Mouse (Mus musculus) thymus, adult 2 months (tissue): ENCODE results near the gene Gm14137.

Source experiments
- CTCF ChIP-seq: fragments of 200-500 bp; IDR thresholded peaks from 2 replicates; pipeline ENCODE4 v1.5.1; 2012; ENCODE audit warnings: mild to moderate bottlenecking, control low read depth, low read length, moderate library complexity, borderline replicate concordance; ENCODE audit not compliant: control insufficient read depth, poor library complexity, insufficient read depth; ENCODE audit errors: extremely low read depth
- POLR2A ChIP-seq: fragments of 200-500 bp; IDR thresholded peaks from 2 replicates; pipeline ENCODE4 v1.6.1; 2012; ENCODE audit warnings: mild to moderate bottlenecking, low read length, control low read depth, moderate library complexity; ENCODE audit not compliant: control insufficient read depth, poor library complexity, insufficient read depth; ENCODE audit errors: extremely low read depth

GRCm38 (mm10) chr2:119208344-119209175, 34.3 kb downstream of the Gm14137 start, which contains the start of the genes Zfyve19 and Dnajc17:
- TF ChIP-seq CTCF: 0 out of 2 replicates have a peak, but pooled peaks have one; percentile 50
- TF ChIP-seq POLR2A: peak; percentile 51; the same call in 1 of the 2 replicates
